Mouse (Mus musculus): Measurements from ENCODE around the gene Ldlr. TPM values are rescaled to one million over a fixed set of nuclear protein-coding genes. Genes with fewer than 3 reads are reported as not detected.
"Not testable (repeated sequence)": the region's sequence is repeated elsewhere in the genome, so short reads cannot be mapped to it uniquely, and the experiment has no call there.

The Ldlr gene
- total and polyA plus RNA-seq, 2 experiments from 2014 or later = 9.6 to 27.7 TPM

DNA sequence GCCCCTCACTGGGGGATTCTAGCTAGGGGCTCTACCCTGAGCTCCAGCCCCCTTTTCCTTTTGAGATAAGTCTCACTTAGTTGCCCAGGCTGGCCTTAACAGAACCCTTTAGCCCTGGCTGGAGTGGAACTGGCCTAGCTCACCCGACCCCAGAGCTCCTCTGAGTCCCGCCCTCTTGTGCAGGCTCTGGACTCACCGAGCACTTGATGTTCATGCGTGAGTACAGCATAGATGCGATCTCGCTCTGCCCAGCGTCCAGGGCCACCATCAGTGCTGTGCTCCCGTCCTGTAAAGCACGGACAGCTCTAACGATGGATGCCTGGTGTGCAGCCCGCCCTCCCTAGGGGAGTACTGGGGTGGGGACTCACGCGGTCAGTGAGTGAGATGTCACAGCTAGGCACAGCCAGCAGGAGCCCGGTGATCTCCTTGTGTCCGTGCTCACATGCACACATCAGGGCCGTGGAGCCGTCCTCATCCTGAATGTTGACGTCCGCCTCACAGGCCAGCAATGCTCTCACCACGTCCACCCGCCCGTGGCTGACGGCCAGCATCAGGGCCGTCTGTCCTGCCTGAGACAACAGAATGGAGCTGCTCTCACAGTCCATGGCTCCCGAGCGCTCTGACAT lies 46.4 kb downstream of the Ldlr start:
- 72% methylated on average over 26 of the region's 26 CpGs for WGBS
- ATAC-seq (ENCODE audit: low FRiP score) (no peak), DNase-seq (ENCODE audit: low spot score) (no peak)
- TF ChIP-seq CTCF (IDR thresholded peaks at IDR 0.05) = no peak
- H3K36me3 ChIP-seq (ENCODE audit: insufficient read depth, low read length) = no peaks in the 10 kb centered on the region
- H3K9me3 ChIP-seq (ENCODE audit: low read length) = no peaks in the 10 kb centered on the region
- H3K27ac ChIP-seq (ENCODE audit: low read depth, low read length) = no peak overlapping the region
- H3K9ac ChIP-seq (replicated peaks; ENCODE audit: low read length, poor library complexity, severe bottlenecking) = no peak overlapping the region
- no peak overlapping the region for H3K4me2 ChIP-seq (ENCODE audit: low read depth, low read length, poor library complexity, severe bottlenecking)
- no peak overlapping the region for H3K4me3 ChIP-seq (ENCODE audit: low read depth, low read length)
- H3K27me3 ChIP-seq (ENCODE audit: insufficient read depth, low read length) = no peaks in the 10 kb centered on the region
- H3K4me1 ChIP-seq (ENCODE audit: insufficient read depth, low read length) = no peaks in the 10 kb centered on the region

DNA sequence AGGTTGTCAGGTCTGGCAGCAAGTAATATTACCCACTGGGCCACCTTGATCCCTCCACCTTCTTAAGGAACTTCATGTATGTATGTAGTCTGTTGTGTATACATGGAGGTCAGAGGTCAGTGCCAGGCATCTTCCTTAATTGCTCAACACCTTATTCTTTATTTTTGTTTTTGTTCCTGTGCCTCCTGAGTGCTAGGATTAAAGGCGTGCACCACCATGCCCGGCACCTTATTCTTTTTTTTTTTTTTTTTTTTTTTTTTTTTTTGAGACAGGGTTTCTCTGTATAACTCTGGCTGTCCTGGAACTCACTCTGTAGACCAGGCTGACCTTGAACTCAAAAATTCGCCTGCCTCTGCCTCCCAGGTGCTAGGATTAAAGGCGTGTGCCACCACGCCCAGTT lies 50.1 kb downstream of the Ldlr start:
- not testable (repeated sequence) for H3K9me3 ChIP-seq (ENCODE audit: low read length); H3K4me1 ChIP-seq (ENCODE audit: insufficient read depth, low read length); H3K36me3 ChIP-seq (ENCODE audit: insufficient read depth, low read length); H3K4me3 ChIP-seq (ENCODE audit: low read depth, low read length); ATAC-seq (ENCODE audit: low FRiP score); H3K27ac ChIP-seq (ENCODE audit: low read depth, low read length); DNase-seq (ENCODE audit: low spot score); H3K9ac ChIP-seq (replicated peaks; ENCODE audit: low read length, poor library complexity, severe bottlenecking); H3K27me3 ChIP-seq (ENCODE audit: insufficient read depth, low read length); H3K4me2 ChIP-seq (ENCODE audit: low read depth, low read length, poor library complexity, severe bottlenecking)
- WGBS = 85% methylated on average over 5 of the region's 5 CpGs

DNA sequence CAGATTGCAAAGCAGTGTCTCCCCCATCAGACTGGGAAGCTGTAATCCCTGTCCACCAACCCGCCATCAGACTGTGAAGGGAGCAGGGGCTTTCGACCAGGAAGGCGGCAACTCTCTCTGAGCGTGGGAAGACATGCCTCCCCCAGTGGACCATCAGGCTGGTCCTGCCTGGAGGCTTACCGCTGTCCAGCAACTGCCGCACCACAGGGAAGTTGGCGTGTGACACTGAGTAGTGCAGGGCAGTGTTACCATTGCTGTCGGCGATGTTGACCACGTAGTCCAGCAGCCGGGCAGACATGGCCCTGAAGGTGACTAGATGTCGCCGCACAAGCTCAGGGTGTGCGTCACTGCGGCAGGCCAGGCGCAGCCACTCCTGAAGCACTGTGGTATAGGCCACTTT lies 51.1 kb downstream of the Ldlr start:
- no peak for DNase-seq (ENCODE audit: low spot score)
- Histone ChIP-seq H3K4me2 (ENCODE audit: low read depth, low read length, poor library complexity, severe bottlenecking) (no peak overlapping the region), H3K4me3 (ENCODE audit: low read depth, low read length) (no peak overlapping the region), H3K27ac (ENCODE audit: low read depth, low read length) (no peak overlapping the region), H3K9me3 (ENCODE audit: low read length) (no peaks in the 10 kb centered on the region), H3K27me3 (ENCODE audit: insufficient read depth, low read length) (no peaks in the 10 kb centered on the region), H3K9ac (replicated peaks; ENCODE audit: low read length, poor library complexity, severe bottlenecking) (no peak overlapping the region), H3K4me1 (ENCODE audit: insufficient read depth, low read length) (no peaks in the 10 kb centered on the region), H3K36me3 (ENCODE audit: insufficient read depth, low read length) (no peaks in the 10 kb centered on the region)
- no peak for TF ChIP-seq CTCF (IDR thresholded peaks at IDR 0.05)
- no peak for ATAC-seq (ENCODE audit: low FRiP score)
- 93% methylated on average over 16 of the region's 16 CpGs for WGBS

DNA sequence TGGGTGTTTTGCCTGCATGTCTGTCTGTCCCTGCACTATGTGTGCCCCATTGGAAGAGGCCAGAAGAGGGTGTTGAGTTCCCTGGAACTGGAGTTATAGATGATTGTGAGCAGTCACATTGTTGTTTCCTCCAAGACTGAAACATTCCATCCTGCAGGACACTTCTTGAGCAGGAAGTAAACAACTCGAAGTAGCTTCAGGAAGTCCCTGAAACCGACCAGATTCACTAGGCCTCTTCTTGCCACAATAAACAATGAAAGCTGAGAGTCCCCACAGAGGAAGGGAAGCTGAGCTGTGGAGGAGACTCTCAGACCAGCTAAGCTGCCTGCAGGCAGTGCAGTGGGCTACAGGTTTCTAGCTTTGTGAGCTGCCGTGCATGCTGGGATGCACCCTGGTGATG lies 54.4 kb downstream of the Ldlr start:
- no peak overlapping the region for H3K4me2 ChIP-seq (ENCODE audit: low read depth, low read length, poor library complexity, severe bottlenecking)
- H3K27ac ChIP-seq (ENCODE audit: low read depth, low read length) = no peak overlapping the region
- ATAC-seq (ENCODE audit: low FRiP score) (no peak), DNase-seq (ENCODE audit: low spot score) (no peak)
- 84% methylated on average over 3 of the region's 3 CpGs for WGBS
- no peak for TF ChIP-seq CTCF (IDR thresholded peaks at IDR 0.05)
- H3K9me3 ChIP-seq (ENCODE audit: low read length) = no peaks in the 10 kb centered on the region
- no peak overlapping the region for H3K9ac ChIP-seq (replicated peaks; ENCODE audit: low read length, poor library complexity, severe bottlenecking)
- H3K4me3 ChIP-seq (ENCODE audit: low read depth, low read length) = no peak overlapping the region
- no peaks in the 10 kb centered on the region for H3K4me1 ChIP-seq (ENCODE audit: insufficient read depth, low read length)
- 0 out of 2 replicates have a peak, but pooled peaks cover 3% of the 10 kb centered on the region for H3K36me3 ChIP-seq (ENCODE audit: insufficient read depth, low read length)
- no peaks in the 10 kb centered on the region for H3K27me3 ChIP-seq (ENCODE audit: insufficient read depth, low read length)

DNA sequence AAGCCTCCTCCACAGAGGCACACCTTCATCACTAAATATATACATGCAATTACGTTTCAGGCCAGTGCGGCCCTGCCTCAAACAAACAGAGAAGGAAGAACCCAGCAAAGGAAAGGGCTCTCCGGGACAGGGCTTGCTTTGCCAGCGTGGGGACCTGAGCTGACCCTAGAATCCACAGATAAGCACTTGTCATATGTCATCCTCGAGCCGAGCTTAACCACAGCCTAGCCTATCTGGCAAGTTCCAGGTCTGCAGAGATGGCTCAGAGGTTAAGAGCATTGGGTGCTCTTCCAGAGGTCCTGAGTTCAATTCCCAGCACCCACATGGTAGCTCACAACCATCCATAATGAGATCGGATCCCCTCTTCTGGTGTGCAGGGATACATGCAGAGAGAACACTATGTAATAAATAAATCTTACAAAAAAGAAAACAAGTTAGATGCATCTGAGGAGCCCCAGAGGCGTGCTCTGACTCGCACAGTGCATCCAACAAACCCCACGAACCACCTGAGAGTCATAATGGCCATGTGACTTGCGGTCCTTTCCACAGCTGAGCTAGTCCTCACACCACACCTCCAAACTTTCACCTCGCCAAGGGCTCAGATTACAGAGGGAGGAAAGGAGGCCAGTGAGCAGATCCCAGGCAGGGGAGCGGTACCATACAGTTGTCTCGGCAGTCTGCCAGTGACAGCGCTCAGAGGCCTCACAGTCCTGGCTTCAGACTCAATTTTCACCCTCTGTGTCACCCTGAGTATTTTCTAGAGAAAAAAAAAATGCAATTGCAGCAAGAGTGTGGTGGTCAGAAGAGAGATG lies 58.6 kb downstream of the Ldlr start:
- Histone ChIP-seq H3K4me1 (ENCODE audit: insufficient read depth, low read length) (no peaks in the 10 kb centered on the region), H3K36me3 (ENCODE audit: insufficient read depth, low read length) (0 out of 2 replicates have a peak, but pooled peaks cover 3% of the 10 kb centered on the region), H3K27ac (ENCODE audit: low read depth, low read length) (no peak overlapping the region), H3K9me3 (ENCODE audit: low read length) (no peaks in the 10 kb centered on the region), H3K9ac (replicated peaks; ENCODE audit: low read length, poor library complexity, severe bottlenecking) (no peak overlapping the region), H3K4me2 (ENCODE audit: low read depth, low read length, poor library complexity, severe bottlenecking) (no peak overlapping the region), H3K4me3 (ENCODE audit: low read depth, low read length) (no peak overlapping the region), H3K27me3 (ENCODE audit: insufficient read depth, low read length) (no peaks in the 10 kb centered on the region)
- DNase-seq (ENCODE audit: low spot score) = no peak
- ATAC-seq (ENCODE audit: low FRiP score) = no peak
- 81% methylated on average over 15 of the region's 15 CpGs for WGBS
- no peak for TF ChIP-seq CTCF (IDR thresholded peaks at IDR 0.05)
